Mouse (Mus musculus) activated CD4-positive, CD25-positive, alpha-beta regulatory T cell, adult 4 months (primary cell): ENCODE results near the gene Nos1. TPM values are rescaled to one million over a fixed set of nuclear protein-coding genes. Genes with fewer than 3 reads are reported as not detected.

ENCODE experiments used
- ATAC-seq: one replicate; pipeline ENCODE4 v1.8.0; 2017
- polyA plus RNA-seq, 2 experiments: library from polyadenylated mRNA; unstranded; fragments of 100-300 nt; shearing (Covaris generic); gene quantifications; one replicate each; pipeline ENCODE4 v1.2.1; 2017

Nos1 gene
- under 1 TPM in 1 of 2 experiments, not detected in 1; 0.09 TPM for polyA plus RNA-seq

DNA sequence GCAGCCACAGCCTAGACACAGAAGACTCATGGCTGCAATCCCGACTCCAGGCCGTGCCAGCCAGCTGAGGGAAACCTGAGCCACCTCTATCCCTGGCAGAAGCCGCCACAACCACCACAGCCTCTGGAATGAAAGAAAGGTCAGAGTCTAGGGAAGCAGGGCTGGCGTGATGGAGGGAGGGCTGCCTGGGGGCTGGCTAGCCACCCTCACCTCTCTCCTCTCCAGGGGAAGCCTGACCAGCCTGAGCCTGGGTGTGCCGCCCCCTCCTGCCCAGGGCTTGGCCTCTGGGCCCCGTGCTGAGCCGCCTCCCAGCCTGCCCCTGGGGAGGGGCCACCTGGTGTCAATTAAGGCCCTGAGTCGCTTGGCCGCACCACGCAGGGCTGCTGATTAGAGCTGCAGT is at the start of gene Nos1:
Nos1 (plus strand) TSS at position 352 of the 400 bp plus-strand sequence.
- no peak for ATAC-seq

DNA sequence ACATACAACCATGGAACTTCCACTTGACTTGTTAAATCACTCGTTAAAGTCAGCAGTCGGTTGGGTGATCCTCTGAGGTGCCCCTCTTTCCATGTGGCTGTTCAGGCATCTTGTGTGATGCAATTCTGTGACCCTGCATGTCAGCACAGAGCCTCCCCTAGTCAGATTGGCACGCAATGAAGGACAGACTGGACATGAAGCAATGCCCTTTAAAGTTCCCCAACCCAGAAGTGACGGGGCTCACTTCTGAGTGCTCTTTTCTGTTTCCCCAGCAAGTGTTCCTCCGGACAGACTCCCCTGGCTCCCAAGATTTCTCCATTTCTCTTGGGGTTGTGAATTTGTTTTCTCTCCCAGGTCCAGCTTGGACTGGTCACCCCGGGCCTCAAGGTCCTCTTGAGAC is 49.5 kb upstream of the Nos1 start:
- ATAC-seq: no peak

DNA sequence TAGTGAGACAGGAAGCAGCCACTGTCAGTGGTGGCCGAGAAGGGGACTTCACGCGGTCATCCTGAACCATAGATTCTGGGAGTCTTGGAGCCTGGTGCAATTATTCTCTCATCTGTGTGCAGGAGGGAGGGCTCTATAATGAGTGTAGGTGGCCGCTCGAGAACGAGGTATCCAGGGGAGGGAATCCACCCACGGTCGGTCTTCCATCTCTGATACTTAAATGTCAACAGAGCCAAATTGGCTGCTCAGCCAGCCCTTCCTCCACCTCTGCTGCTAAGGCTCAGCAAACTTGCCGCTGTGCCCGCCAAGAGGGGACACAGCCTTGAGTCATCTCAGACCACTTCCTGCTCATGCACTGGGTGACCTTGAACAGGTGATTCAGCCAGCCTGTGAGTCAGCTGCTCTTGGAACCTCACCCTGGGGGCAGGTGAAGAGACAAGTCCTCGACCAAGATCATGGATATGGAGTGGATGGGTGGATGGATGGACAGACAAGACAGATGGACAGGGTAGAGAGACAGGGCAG is 36.1 kb upstream of the Nos1 start:
- ATAC-seq: no peak

DNA sequence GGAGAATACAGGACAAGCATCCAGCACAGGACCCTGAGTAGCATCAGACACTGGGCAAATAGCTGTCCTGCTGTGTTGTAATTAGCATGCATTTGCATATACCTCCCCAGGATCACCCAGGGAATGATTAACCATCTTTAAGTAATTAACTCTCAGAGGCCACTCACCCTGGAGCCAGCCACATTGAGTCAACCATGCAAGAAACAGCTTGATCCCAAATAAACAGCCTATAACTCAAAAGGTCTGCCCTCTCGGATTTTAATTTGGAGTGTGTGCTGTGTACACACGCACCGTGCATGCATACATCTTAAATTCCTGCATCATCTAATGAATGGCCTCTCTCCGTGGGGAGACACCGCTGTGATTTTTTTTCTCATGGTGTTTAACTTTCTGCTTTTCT is 31.5 kb upstream of the Nos1 start:
- no peak for ATAC-seq

DNA sequence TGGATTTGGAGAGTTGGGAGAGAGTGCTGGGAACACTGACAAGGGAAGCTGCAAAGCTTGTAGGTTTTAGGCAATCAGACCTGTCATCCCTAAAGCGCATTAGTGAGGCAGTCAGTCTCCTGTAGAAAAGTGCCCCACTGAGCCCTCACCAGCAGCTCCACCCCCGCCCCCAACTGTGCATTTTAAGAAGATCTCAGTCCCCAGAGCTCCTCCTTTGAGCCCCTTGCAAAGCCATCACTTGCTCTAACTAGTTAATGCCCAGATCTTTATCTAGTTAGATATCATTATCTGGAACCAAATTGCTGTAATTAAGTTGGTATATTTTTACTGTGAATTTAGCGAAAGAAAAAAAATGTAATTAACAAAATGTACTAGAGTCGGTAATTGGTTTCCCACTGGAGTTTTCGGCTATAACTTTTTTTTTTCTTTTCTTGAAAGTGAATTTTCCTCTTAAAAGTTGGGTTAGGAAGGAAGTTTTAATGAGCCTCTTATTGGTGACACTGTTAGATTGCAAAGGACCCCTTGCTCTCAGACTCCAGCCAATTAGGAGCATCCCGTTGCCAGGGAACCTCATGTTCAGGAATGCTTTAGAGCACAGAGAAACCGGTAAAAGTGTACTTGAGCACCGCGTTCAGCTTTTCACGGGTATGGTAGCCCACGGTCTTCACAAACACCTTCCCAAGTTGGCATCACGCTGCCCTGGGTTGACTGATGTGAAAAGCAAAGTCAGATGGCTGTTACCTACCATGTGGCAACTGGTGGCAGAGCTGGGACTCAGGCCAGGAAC is 22.9 kb upstream of the Nos1 start:
- ATAC-seq: no peak

DNA sequence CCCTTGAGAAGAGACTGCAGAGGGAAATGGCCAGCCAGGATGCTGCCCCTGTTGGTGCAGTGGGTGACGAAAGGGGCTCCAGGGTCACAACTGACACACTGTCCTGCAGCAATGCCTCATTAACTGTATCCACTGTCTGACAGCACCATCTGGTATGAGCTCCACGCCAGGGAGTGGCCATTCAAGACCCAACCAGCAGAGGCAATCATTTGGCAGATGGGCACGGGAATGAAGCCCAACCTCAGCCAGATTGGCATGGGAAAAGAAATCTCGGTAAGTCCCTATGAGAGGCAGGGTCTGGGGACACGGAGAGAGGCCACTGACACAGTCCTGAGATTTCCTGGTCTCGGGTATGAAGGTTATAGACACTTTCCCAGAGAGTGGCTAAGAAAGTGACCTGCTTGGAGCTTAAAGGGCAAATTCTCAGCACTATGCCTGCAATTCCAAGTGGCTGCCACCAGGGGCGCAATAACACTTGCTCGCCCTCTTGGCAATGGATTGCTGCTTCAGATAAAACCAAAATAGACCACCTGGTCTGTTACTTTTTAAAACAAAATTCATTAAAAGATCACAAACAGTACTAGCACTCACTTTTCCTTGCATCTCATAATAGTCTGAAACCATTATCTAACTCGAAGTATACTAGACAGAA is 19.5 kb upstream of the Nos1 start:
- no peak for ATAC-seq

DNA sequence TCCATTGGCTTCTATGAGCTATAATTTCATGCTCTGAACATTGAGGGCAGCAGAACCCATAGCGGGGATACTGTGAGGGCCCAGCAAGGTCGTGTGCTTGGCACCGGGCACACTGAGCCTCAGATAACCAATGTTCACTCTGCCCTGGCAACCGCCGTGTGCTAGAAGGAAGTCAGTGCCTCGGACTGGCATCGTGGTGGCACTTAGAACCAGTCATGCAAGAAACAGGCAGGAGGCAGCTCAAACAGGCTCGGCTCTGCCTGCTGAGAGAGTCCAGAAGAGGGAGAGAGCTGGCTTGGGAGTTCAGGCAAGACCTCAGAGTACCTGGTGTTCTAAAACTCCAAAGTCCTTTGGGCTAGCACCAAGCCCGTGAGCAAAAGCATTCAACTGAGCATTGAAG is 16.3 kb upstream of the Nos1 start:
- no peak for ATAC-seq

DNA sequence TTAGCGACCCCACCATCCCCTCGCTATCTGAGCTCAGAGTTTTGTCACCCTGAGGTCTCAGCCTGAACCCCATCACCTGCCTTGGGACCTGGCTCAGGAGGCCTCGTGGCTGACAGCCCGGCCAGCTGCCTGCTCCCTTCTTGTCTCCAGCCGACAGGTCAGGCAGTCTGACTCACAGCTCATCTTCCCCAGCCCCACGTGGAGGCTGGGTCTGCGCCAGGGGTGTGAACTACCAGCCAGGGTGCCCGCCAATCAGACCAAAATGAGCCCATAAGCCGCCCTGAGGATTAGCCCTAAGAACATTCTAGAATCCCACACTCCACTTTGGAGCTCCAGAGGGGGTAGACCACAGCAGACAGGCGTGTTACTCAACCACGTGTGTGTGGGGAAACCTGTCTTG is 1.7 kb upstream of the Nos1 start:
- ATAC-seq: no peak

DNA sequence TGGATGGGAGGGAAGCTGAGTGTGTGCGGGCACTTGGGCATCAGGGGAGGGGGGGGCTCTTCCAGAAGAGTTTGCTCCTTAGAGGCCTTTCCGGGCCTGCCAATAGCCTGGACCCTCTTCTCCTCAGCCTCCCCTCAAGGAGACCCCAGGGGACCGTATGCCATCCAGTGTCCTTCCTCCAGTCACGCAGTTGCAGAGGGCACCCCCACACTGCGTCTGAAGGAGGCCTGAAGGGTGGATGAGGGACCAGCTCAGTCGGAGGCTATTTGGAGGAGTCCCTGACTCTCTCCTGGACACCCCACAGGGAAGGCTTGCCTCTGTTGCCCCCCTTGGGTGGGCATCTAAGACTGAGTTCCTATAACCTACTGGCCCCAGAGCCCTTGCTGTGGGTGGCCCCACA is 346 bp downstream of the Nos1 start:
- ATAC-seq: no peak

DNA sequence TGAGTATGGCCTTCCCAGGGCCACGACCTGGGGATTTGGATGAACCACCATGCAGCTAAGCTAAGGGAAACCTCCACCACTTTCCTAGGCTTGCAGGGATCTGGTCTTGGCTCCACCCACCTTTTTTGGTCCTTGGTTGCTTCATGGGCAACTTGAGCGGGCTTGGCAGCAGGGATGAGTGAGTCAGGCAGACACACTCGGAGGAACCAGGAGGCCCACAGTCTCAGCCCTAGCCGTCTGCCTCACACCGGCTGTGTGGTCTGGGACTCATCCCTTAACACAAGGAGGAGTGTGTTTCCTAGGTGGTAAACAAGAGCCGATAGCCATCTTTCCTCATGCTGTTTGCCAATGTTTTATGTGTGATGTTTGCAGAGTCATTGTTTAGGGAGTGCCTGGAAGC is 9.2 kb downstream of the Nos1 start:
- ATAC-seq: no peak

DNA sequence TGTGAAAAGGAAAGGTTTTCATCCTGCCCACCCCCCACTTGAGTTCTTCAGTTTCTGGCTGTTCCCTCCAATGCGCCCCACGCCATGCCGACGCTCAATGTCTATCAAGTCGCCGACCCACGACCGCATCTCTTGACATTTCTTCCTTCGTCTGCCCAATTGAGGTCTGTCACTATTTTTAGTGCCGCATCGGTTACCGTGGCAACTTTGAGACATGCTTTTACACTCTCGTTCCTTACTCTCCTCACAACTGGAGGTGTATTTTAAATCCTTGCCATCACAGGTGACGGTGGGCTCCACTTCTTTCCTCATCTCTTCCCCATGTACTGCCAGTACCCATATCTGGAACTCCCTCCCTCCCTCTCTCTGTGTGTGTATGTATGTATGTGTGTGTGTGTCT is 11.0 kb downstream of the Nos1 start:
- no peak for ATAC-seq

DNA sequence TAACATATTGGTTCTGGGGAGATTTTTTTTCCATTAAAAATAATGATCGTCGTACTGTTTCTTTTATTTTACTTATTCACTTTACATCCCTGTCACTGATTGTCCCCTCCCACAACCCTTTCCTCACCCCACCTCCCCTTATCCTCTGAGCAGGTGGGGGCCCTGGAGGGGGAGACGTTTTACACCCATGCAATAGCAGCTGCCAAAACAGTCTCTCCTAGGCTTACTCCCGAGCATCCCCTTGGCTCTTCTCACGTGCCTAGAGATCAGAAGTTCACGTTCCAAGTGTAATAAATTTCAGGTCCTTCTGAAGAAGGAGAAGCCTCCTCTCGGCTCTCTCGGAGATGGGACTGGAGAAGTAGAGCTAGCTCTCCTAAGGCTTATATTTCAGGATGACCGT is 20.0 kb downstream of the Nos1 start:
- ATAC-seq: no peak

DNA sequence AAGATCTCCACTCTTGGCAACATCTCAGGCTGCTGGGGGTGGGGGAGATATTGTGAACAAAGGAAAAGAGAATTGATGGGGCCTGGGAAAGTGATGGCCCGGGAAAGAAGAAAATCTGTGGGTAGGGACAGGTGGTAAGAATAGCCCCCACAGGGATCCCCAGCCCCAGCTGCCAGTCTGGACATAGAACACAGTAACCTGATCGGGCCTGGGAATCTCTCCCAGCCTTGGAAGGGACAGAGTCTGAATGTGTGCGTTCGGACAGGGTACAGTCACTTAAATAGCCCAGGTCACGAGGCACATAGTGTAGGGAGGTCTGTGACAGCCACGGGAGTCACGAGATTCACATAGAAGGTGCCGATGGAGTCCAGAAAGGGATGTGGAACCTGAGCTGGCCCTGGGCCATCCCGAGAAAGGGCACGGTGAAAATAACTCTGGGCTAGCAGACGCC is 21.3 kb downstream of the Nos1 start:
- no peak for ATAC-seq

DNA sequence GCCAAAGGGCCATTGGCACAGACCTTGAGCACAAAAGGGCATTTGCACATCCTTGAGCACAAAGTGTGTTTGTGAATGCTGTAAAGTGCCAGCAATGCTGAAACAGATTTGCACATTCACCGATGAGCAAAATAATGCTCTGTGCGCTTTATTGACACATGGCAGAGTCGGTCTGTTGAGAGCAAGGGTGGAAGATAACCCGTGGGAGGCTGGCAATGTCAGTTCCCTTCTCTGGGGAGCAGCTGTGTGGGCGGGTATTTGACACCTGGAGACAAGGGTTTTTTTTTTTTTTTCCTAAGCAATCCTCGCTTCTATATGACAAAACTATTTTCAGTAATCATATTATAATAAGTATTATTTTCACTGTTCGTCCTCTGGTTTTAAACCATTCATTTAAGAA is 22.7 kb downstream of the Nos1 start:
- ATAC-seq: no peak

DNA sequence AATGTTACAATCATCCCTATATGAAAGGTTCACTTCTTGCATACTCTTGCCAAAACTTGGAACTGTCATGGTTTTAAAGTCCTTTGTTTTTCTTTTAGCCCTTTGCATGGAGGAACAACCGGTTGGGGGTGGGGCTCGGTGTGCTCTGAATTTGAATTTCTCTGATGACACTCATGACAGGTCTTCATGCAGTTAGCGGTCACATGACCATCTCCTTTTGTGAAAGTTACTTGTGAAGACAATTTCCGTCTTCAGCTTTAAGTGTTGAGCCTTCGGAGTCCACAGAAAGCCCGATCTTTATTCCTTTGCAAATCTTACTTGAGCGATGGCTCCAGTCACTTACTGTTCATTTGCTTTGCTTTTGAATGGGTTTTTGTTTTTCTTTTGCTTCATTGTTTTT is 30.1 kb downstream of the Nos1 start:
- ATAC-seq: no peak

DNA sequence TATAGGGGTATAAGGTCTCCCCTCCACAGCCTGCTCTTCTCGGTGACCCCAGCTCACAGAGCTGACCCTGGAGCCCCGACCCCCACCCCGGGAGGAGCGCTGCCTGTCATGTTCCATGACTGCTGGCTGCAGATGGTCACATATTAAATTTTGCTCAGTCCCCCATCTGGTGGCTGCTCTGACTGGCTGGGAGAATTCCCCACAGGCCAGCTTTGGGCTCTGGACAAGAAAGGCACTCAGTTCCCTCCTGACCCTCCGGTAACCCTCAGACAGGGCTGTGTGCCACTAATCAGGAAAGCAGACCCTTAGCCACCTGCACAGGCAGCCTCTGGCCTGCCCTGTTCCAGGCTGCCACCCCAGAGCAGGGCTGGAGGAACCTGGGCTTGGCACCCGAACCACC is 38.0 kb downstream of the Nos1 start:
- no peak for ATAC-seq

DNA sequence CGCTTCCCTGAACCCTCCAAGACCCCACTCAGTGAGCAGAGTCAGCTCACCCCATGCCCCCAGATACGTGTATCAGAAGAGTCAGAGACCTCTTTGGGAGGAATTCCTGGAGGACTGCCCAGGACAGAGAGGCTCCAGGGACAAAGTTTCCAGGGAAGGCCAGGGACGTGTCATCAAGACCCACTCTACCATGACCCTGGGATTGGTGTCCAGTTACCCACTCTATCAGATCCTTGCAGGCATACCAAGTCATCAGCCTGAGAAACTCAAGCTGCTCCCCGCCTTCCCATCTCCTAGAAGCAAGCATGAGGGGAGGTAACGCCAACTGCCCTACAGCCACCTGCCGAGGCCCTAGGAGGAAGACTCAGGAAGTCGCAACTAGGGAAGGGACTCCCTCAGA is 39.6 kb downstream of the Nos1 start:
- no peak for ATAC-seq

DNA sequence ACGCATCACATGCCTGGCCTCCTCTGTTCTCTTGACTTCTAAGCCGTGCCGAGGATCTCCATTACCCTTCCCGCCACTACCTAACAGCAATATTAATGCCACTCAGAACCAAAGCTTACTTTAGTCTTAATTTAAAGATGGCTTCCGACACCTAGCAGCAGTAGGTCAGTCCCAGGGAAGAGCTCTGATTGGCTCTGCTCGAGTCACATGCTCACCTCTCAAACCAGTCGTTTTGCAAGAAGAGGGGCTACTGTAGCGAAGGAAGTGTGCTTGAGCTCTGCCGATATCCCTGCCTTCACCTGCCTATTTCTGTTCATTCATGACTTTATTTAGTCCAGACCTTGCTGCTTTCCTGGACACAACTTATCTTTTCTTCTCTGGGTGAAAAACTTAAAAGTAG is 43.0 kb downstream of the Nos1 start:
- no peak for ATAC-seq

DNA sequence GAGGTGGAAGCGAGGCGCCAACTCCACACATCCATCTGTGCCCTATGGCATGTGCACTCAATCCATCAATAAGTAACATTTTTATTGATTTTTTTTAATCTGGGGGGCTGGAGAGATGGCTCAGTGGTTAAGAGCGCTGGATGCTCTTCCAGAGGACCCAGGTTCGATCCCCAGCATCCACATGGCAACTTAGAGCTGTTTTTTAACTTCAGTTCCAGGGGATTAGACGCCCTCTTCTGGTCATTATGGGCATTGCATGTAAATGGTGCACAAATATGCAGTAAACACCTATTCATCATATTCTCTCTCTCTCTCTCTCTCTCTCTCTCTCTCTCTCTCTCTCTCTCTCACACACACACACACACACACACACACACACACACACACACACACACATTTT is 43.7 kb downstream of the Nos1 start:
- ATAC-seq: no peak

DNA sequence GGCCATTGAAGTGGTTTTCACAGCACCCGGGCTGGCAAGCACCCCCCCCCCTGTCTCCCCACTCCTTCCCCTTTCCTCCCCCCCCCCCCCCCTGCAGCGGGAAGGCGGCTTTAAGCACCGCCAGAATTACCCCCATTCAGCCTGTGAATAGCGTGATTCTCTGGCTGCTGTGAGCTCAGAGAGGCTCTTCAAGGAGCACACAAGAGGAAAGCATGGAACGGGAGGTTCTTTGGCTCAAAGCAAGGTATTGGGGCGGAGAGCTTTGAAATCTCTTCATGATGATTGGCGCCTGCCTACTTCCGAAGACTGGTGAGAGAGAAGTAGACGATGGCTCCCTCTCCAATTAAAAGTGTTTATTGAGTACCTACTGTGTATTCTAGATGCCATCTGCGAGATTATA is 44.5 kb downstream of the Nos1 start:
- no peak for ATAC-seq

DNA sequence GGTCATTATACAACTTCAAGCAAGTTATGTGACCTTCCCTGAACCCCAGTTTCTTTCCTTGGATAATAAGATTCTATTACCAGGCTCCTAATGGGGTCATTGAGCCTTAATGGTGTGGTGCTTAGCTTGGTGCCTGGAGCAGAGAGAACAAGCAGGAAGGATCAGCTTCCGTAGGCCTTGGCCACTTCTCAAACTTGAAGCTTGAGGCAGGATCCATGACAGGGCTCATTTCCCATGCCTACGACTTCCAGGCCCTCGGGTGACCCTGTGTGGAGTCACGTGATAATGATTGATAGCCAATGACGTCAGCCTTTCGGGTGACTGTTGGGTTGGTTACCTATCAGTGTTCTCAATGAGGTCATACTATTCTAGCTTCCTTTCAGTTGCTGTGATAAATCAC is 46.5 kb downstream of the Nos1 start:
- no peak for ATAC-seq

DNA sequence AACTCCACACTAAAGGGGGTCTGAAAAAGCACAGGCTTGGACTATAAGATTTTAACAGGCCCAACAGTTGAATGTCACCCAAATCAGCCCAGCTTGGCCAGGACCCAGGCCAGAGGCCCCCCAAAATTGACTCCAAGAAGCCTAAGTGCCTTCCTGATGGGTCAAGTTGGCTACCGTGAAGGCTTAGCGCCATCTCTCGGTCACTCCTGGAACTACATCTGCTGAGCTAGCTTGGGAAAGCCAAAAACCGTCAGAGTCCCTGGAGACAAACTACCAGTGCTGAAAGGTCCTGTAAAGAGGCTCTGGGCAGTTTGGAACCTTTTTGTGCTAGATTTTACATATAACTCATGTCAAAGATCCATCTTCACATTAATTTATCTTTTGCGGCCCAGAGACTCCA is 56.1 kb downstream of the Nos1 start:
- ATAC-seq: no peak

DNA sequence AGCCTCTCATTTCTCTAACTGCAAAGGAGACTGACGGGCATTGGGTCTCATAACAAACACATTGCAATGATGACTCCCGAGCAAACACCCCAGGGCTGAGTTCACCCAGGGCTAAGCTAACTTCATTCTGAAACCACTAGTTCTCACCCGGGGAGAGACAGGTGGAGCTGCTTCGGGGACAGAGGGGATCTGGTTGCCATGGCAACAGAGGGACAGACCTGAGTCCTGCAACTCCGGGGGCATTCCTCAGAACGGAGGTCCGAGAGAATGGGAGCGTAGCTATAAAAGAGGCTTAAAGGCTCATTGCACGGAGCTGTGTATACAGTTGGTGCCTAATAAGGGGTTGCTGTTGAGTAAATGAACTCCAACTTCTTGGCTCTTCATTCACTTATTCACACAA is 56.9 kb downstream of the Nos1 start:
- ATAC-seq: no peak

DNA sequence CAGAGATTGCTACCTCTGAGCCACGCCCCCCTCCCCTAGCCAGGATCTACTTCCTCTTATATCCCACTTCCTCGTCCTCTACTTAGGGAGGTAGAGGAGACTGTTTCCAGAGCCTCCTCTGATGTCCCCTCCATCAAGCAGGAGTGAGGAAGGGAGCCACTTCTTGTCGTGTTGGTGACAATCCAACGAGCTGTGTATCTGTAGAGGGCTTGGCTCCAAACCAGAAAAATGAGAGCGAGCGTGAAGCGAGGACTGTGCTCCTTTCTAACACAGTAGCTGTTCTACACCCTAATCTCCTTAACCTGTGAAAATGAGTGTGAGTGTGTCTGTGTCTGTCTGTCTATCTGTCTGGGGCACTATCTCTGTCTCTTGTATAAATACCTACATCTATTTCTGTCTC is 58.7 kb downstream of the Nos1 start:
- no peak for ATAC-seq
